Mouse (Mus musculus) thymus, adult 2 months (tissue): ENCODE data around the gene Zfhx3.

Experiments used
- CTCF ChIP-seq: fragments of 200-500 bp; IDR thresholded peaks from 2 replicates; pipeline ENCODE4 v1.5.1; 2012; ENCODE audit warnings: mild to moderate bottlenecking, control low read depth, low read length, moderate library complexity, borderline replicate concordance; ENCODE audit not compliant: control insufficient read depth, poor library complexity, insufficient read depth; ENCODE audit errors: extremely low read depth
- POLR2A ChIP-seq: fragments of 200-500 bp; IDR thresholded peaks from 2 replicates; pipeline ENCODE4 v1.6.1; 2012; ENCODE audit warnings: mild to moderate bottlenecking, low read length, control low read depth, moderate library complexity; ENCODE audit not compliant: control insufficient read depth, poor library complexity, insufficient read depth; ENCODE audit errors: extremely low read depth

- TF ChIP-seq CTCF (no peak), POLR2A (no peak)
Observed at GRCm38 (mm10) chr8:108931837-108932236, 989.4 kb downstream of the Zfhx3 start.
